Mouse (Mus musculus): ENCODE results near the gene Hist2h2aa1.
A peak's percentile ranks its signal among the peaks of the same experiment; 100 is the strongest.
"Not testable (repeated sequence)": the region's sequence is repeated elsewhere in the genome, so short reads cannot be mapped to it uniquely, and the experiment has no call there.

The Hist2h2aa1 gene

DNA sequence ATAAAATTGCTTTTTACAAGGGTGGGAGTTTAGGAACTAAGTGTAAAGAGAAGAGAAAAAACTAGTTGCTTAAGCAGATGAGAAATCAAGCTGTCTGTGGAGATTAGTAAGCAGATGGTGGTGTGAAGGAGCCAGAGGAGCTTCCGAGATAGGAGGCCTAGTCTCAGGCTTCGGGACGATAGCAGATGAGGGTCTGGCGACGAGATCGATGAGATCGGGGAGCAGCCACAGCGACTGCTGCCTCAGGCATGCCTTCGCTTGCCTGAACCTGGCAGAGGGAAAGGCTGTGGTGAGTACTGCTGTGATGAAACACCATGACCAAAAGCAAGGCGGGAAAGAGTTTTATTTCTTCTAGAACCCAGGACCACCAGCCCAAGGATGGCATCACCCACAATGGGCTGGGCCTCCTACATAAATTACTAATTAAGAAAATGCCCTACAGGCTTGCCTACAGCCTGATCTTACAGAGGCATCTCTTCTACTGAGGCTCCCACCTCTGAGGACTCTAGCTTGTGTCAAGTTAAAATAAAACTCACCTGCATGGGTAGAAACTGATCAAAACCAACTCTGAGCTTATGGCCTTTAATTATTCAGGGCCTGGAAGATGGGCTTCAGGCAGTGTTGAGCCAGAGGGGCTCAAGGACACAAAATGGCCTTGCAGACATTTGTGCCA is 9.5 kb downstream of the Hist2h2aa1 start:
- DNase-seq (ENCODE audit: low spot score) = no peak

DNA sequence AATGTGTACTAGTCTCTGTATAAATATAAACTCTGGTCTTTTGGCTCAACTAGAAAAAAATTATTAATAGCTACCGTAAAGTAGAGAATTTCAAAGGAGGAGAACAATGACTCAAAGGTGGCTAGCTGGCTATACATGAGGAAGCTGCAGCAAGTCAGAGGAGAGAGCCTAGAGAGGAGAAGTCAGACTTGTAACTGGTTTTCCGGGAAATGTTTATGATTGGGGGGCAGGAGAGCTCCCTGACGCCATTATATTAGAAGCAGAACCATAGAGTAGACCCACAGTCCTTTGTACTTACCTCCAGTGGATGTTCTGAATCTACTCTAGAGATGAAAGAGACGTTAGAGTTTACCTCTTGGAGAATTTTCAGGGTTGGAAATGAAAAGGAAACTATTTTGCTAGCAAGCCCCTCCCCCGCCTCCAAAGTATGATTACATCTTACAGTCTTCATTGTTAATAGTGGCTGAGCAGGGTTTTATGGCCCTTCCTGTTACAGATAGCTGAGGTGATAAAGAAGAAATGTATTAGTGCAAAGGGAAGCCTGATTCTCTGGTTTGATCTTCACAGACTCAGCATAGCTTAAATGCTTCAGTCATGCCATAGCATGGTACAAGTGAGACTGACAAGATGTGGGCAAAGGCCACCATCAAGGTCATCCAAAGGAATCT is 10.8 kb downstream of the Hist2h2aa1 start:
- no peak for DNase-seq (ENCODE audit: low spot score)

DNA sequence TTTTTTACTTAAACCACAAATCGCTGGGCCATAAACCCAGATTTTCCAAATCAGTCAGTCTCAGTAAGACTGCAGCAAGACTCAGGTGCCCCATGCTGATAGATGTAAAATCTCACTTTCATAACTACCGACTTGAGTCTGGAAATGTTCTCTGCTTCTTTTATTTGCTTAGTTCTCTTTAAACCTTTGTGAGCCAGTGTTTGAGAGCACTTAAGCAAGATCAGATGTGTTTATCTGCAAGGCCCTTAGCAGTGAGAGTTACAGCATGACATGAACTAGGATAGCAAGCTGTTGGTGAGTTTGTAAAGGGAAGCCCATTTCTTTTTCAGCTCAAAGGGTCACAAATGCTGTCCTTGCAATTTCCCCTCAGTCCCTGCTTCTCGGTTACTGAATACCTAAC is 11.9 kb downstream of the Hist2h2aa1 start:
- DNase-seq (ENCODE audit: low spot score) = no peak

DNA sequence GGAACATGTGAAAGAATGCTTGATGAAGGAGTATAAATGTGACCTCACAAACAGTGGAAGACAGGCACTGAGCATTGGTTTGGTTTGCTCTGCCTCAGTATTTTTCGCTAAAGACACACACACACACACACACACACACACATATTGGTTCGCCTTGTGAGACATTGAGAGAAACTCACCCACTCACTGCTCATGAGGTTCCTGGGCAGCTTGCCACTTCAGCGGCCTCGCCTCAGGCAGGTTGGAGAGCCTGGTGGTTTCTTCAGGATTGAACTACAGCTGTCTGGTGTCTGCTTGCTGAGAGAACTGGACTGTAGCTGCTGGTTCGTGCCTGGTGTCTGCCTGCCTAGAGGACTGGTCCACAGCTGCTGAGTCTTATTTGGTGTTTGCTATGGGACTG is 14.9 kb downstream of the Hist2h2aa1 start:
- DNase-seq (ENCODE audit: low spot score) = no peak

DNA sequence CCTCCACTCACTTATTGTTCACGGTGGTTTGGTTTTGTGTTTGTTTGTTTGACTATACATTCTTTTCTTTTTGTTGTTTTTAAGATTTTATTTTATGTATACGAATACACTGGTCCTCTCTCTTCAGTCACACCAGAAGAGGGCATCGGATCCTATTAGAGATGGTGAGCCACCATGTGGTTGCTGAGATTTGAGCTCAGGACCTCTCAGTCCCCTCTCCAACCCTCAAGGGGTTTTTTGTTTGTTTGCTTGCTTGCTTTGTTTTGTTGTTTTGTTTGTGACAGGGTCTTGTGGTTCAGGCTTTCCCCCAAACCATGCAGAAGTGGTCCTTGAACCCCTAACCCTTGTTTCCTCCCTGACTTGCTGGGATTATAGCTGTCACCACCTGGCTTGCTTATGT is 16.3 kb downstream of the Hist2h2aa1 start:
- no peak for DNase-seq (ENCODE audit: low spot score)

DNA sequence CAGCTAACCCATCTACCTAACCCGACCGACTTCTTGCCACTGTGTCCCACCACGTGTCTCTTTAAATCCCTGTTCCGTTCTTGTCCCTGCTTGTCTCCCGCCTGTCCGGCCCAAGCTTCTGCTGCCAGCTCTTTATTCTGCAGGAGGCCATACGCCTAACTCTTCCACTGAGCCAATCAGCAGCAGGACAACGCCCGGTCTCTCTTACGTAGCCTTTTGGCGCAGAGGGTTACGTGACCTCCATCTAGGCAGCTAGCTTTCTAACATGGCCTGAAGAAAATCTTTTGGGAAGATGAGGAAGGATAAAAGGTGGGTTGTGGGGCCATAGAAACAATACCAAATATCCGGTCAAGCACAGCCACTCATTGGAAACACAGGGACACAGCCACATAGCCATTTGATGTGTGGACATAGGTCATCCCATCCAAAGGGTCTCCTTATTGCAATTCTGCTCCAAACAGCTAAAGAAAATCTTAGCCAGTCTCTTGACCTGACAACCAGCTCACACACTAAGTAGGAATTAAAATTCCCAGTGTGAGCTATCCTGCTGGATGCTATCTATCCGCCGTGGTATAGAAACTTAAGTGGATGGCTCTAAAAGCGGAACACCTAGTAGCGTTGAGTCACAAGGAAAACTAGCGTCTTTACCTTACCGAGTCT is 17.0 kb downstream of the Hist2h2aa1 start:
- peak; percentile 94 for DNase-seq (ENCODE audit: low spot score)

DNA sequence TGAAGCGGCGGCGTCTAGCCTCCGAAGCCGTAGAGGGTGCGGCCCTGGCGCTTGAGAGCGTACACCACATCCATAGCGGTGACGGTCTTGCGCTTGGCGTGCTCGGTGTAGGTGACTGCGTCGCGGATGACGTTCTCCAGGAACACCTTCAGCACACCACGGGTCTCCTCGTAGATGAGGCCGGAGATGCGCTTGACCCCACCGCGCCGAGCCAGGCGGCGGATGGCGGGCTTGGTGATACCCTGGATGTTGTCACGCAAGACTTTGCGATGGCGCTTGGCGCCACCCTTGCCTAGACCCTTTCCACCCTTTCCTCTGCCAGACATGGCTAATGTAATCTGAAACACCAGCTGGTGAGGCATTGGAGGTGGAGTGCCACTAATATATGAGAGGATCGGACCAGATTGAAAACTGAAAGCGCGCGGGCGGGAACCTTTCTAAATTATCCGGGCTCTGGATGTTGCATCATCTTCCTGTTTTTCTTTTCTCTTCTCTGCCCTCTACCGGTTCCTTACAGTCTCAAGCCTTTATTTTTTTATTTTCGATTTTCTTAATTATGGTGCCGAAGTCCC is 17.8 kb downstream of the Hist2h2aa1 start, which contains the start of gene Hist2h4:
Hist2h4 (minus strand) TSS at position 333 of the 572 bp plus-strand sequence.
- DNase-seq (ENCODE audit: low spot score) = peak; percentile 99

DNA sequence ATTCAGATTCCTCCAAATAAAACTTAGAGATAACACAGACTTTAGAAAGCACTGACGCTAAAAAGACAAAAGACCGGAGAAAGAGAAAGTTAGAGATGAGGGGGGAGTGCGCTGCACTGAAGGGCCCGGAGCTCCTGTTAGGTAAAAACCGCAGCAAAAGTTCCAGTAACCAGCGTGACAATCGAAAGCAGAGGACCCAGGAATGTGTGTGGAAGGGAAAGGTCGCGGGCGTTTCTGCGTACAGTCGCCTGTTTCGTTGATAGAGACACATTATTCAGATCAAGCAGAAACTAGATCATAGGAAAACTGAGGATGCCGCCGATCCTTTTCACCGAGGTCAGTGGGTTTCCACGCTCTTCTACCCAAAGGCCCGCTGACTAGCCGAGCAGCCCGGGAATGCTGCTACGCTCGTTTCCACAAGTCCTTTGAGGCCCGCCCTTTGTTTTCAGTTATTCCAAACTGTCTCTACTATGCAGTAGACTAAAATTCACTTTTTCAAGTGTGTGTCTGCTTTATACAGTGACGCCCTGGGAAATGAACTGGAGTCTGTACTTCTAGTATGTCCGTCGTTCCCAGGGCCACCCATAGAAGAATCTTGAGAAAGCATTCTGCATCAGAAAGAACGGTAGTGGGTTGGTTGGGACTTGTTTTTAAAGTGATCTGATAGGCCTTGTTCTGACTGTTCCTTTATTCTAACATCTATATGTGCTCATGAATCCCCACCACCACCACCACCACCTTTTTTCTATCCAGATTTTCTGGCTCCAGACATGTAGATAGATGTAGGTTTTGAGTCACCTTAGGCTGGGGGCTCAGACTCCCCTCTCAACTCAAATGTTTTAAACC is 18.5 kb downstream of the Hist2h2aa1 start:
- peak; percentile 83 for DNase-seq (ENCODE audit: low spot score)

DNA sequence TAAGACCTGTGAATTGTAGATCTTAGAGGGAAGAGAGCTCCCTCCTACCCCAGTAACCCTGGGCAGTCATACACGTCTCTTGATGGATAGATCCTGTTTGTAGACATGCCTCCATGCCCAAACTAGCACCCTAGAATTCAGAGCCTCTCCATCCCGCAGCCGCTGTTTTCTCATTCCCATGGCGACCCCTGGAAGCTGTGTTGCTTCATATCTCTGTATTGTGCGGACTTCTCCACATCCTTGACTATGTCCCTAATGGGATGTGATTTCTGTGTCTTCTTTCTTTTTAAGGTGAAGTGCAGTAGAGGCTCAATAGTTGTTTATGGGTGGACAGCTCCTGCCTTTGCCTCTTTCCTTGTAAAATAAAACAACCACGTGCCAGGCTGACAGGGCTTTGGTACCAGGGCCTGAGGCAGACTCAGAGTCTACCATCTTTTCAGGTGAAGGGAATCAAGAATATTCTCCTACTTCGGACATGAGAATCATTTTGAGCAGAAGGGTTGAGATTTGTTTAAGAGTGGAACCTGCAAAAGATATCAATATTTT is 19.2 kb downstream of the Hist2h2aa1 start:
- DNase-seq (ENCODE audit: low spot score) = no peak

DNA sequence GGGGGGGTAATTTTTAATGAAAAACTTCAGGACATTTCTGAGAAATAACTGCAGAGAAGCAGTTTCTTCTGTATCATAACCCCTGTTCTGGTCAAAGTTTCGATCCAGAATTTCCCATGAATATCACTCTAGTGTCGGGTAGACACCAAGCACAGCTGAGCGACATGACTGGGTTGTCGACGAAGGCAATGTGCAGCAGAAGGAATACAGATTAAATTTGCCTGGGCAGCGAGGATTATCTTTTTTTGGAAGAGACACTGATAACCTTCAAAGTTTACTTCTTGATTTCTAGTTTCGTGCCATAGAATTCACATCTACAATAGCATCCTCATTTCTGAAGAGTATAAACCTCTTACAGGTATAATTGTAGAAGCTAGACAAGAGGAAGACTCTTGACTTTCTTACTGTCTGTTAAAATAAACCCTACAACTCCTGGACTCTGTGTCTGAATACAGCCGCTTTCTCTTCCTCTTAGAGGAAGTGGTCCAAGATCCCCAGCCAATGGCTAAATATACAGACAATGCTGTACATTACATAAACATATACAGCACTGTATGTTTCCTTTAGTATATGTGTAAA is 20.9 kb downstream of the Hist2h2aa1 start:
- DNase-seq (ENCODE audit: low spot score) = no peak

DNA sequence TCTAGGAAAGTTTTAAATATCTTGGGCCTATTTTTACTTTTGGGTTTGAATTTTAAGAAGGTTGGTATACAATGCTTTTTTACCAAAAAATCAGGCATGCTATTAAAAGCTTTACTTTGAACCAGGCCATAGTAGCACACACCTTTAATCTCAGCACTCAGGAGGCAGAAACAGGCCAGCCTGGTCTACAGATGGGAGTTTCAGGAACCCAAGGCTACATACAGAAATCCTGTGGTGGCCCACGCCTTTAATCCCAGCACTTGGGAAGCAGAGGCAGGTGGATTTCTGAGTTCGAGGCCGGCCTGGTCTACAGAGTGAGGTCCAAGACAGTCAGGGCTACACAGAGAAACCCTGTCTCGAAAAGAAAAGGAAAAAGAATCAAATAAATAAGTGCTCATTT is 22.2 kb downstream of the Hist2h2aa1 start:
- no peak for DNase-seq (ENCODE audit: low spot score)

DNA sequence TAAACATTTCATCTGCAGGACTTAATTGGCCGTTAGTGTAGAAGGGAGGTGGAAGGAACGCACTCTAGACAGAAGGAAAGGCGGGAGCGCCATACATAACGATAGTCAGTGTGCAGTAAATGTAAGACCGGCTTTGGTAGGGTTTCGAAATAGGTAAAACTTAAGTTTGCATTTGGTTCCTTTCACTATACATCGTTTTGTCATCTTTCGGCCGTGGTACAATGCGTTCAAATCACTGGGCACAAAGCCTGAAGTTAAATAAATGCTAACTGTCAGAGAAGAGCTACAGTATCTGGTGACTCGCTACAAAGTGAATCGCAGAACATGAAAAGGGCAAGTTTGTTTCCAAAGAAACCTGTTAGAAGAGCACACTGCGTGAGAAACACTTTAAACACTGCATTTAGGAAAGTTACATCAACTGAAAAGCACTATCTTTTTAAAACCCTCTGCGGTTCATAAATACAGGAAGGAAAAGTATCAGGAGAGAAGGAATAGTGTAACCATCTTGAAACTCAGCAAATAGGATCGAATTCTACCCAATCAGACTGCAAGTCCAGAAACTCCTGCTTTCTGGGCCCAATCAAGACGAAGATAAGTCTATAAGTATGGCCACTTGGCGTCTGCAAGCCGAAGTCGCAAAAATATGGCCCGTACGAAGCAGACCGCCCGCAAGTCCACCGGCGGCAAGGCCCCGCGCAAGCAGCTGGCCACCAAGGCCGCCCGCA is 22.9 kb downstream of the Hist2h2aa1 start, which contains the start of gene Hist2h3b:
Hist2h3b (plus strand) TSS at position 604 of the 725 bp plus-strand sequence.
- DNase-seq (ENCODE audit: low spot score) = peak; percentile 90

DNA sequence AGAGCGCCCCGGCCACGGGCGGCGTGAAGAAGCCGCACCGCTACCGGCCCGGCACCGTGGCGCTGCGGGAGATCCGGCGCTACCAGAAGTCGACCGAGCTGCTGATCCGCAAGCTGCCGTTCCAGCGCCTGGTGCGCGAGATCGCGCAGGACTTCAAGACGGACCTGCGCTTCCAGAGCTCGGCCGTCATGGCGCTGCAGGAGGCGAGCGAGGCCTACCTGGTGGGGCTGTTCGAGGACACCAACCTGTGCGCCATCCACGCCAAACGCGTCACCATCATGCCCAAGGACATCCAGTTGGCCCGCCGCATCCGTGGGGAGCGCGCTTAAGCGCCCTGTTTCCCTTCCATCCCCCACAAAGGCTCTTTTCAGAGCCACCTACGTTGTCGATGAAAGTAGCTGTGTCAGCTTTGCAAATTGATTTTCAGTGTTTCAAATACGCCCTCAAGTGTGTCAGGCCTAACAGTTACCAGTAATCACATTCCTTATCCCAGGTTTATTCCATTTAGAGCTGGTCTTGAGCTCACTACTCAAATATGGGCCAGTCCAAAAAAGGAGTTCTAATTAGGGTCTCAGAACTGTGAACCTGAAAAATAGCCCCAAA is 23.6 kb downstream of the Hist2h2aa1 start:
- not testable (repeated sequence) for DNase-seq (ENCODE audit: low spot score)

DNA sequence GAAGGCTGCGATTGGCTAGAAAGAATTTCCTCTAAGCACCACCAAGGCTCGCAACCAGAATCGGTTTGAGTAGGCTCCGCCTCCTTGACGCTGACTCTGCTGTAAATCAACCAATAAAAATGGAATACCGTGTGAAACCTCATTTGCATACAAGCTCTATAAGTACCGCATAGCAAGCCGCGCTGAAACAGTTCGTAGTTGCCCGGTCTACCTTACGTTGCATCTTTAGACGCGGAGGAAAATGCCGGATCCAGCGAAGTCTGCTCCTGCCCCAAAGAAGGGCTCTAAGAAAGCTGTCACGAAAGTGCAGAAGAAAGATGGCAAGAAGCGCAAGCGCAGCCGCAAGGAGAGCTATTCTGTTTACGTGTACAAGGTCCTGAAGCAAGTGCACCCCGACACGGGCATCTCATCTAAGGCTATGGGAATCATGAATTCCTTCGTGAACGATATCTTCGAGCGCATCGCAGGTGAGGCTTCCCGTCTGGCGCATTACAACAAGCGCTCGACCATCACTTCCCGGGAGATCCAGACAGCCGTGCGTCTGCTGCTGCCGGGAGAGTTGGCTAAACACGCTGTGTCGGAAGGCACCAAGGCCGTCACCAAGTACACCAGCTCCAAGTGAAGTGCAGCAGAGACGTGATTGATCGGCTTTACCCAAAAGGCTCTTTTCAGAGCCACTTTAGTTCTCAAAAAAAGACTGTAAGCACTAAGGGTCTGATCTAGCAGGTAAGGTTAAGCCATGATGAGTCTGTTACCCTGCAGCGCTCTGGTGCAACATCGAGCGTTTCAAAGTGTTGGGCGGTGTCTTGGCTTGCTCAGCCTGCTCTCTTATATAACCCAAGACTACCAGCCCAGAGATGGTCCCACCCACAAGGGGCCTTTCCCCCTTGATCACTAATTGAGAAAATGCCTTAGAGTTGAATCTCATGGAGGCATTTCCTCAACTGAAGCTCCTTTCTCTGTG is 24.5 kb downstream of the Hist2h2aa1 start, which contains the start of gene Hist2h2bb:
Hist2h2bb (plus strand) TSS at position 242 of the 964 bp plus-strand sequence.
- peak; percentile 98 for DNase-seq (ENCODE audit: low spot score)

DNA sequence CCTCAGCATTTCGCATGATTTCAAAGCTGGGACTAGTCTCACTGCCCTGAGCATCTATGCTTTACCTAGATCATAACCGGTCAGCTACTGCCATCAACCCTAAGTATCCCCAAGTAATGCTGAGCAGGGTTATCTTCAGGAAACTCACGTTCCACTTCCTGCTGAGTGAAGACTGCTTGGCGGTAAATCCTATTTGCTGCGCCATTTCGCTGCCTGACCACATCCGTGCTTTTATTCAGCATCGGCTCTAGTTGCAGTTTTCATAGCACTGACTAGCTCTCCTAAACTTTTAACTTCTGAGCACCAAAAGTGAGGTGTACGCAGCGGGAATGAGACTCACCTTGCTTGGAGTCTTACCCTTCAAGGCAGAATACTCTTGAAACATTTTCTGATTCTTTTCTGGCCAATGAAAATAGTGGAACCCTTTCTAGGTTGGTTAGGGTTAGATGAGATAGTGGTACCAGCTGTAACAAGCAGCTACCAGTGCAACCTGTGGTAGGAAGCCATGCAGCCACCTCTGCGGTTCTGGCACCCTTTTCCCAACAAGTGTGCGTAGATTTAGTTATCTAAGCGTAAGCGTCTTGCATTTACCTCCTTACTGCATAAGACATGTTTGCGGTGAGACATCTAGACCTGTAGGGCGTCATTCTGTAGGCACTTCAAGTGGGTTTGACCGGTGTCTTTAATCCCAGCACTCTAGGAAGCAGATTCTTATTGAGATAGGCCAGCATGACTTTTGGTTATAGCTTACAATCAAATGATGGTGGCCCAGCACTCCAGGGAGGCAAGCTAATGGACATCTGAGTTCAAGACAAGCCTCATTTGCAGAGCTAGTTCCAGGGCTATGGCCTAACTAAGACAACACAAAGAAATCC is 28.5 kb downstream of the Hist2h2aa1 start:
- peak; percentile 32 for DNase-seq (ENCODE audit: low spot score)

DNA sequence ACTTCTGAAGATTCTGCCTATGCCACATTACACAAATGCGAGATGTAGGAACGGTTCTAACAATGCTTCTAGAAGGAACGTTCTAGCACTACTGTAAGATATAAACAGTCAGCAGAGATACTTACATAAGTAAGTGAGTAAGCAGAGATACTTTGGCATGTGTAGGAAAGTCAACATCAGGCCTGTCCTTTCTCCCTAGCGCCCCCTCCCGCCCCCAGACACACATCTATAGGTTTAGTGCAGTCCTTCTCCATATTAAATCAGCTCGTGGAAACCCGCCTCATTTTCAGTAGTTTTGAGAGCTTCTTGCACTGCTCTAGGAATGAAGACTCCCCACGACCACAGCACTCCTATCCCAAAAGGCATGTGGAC is 32.1 kb downstream of the Hist2h2aa1 start:
- peak; percentile 45 for DNase-seq (ENCODE audit: low spot score)

DNA sequence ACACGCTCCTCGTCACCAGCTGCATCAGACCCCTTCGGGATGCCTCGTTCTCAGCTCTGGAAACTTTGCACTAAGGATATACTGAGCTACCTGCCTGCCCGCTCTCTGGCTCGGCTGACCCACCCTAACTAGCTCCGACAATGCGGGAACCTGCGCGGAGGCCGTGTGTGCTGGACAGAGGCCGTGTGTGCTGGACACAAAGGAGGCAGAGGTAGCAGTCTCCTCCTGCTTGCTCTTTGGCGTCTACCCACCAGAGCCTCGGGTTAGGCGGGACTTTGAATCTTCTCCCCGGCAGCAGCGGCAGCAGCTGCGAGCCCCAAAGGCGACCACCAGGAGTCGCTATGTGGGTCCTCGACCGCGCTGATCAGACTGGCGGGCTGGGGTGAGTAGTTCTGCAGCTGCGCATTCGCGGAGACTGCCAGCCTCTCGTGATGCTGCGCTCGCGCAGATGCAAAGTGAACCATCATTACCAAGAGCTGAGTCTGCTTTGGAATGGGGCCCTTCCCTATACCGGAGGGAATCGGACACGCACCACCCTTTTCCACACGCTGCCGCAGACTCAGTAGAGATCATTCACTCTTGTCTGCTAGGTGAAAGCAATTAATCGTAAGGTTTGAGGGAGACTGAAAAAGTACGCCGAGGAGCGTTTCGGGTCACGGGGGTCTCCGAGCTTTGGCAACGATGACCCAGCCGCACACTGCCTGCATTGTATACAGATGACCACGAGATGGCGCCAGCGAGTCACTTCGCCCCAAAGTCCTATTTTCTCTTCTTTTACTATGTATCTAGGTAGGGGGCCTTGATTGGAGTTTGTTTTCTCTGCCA is 32.7 kb downstream of the Hist2h2aa1 start:
- peak; percentile 74 for DNase-seq (ENCODE audit: low spot score)

Measured in adipocyte (in vitro differentiated cells).